Mouse (Mus musculus): ENCODE results near the gene Olfr65. TPM values are rescaled to one million over a fixed set of nuclear protein-coding genes. Genes with fewer than 3 reads are reported as not detected.

Olfr65 gene
- polyA plus RNA-seq, 1 experiment from 2014 or later, result not detected

GRCm38 (mm10) chr7:103912969-103913511, 9.8 kb downstream of the Olfr65 start:
- no peak for ATAC-seq (ENCODE audit: low FRiP score, low read depth)
- no peaks in the 10 kb centered on the region for H3K4me1 ChIP-seq
- 48% methylated on average over 8 of the region's 8 CpGs for WGBS

GRCm38 (mm10) chr7:103915338-103915737, 12.1 kb downstream of the Olfr65 start:
- no peak overlapping the region for H3K4me2 ChIP-seq (replicated peaks)
- no peak overlapping the region for H3K4me3 ChIP-seq
- no peaks in the 10 kb centered on the region for H3K4me1 ChIP-seq
- no peak for ATAC-seq (ENCODE audit: low FRiP score, low read depth)
- H3K27me3 ChIP-seq, result no peaks in the 10 kb centered on the region
- H3K9ac ChIP-seq (replicated peaks), result no peak overlapping the region
- no peaks in the 10 kb centered on the region for H3K9me3 ChIP-seq
- no peaks in the 10 kb centered on the region for H3K36me3 ChIP-seq
- no peak overlapping the region for H3K27ac ChIP-seq (replicated peaks)

More at GRCm38 (mm10) chr7:103912969-103913511, 9.8 kb downstream of the Olfr65 start:
- H3K4me2 ChIP-seq (replicated peaks), result no peak overlapping the region
- no peak overlapping the region for H3K9ac ChIP-seq (replicated peaks)
- no peaks in the 10 kb centered on the region for H3K9me3 ChIP-seq
- H3K27me3 ChIP-seq, result no peaks in the 10 kb centered on the region
- H3K36me3 ChIP-seq, result no peaks in the 10 kb centered on the region
- no peak overlapping the region for H3K4me3 ChIP-seq
- no peak overlapping the region for H3K27ac ChIP-seq (replicated peaks)

- Histone ChIP-seq H3K9ac (replicated peaks) (no peak within 1 kb of the TSS), H3K27ac (replicated peaks) (no peak within 1 kb of the TSS), H3K27me3 (no peaks in the 10 kb centered on the region), H3K4me3 (no peak within 1 kb of the TSS), H3K4me1 (no peaks in the 10 kb centered on the region), H3K36me3 (no peaks in the 10 kb centered on the region), H3K9me3 (no peaks in the 10 kb centered on the region), H3K4me2 (replicated peaks) (no peak within 1 kb of the TSS)
- ATAC-seq (ENCODE audit: low FRiP score, low read depth), result no peak
Observed at GRCm38 (mm10) chr7:103928525-103928924, 25.2 kb downstream of the Olfr65 start, which contains the start of gene Olfr631. Gene Olfr631 (plus strand): TSS chr7:103928825.

- H3K9ac ChIP-seq (replicated peaks), result no peak within 1 kb of the TSS
- H3K4me3 ChIP-seq, result no peak within 1 kb of the TSS
- no peaks in the 10 kb centered on the region for H3K9me3 ChIP-seq
- WGBS, result 73% methylated on average over 2 of the region's 2 CpGs
- no peaks in the 10 kb centered on the region for H3K36me3 ChIP-seq
- no peak within 1 kb of the TSS for H3K27ac ChIP-seq (replicated peaks)
- H3K4me1 ChIP-seq, result no peaks in the 10 kb centered on the region
- H3K27me3 ChIP-seq, result no peaks in the 10 kb centered on the region
- ATAC-seq (ENCODE audit: low FRiP score, low read depth), result no peak
- H3K4me2 ChIP-seq (replicated peaks), result no peak within 1 kb of the TSS
Observed at GRCm38 (mm10) chr7:103934264-103934663, 31.0 kb downstream of the Olfr65 start, which contains the start of gene Olfr632. Gene Olfr632 (plus strand): TSS chr7:103934347.

GRCm38 (mm10) chr7:103942730-103943129, 39.4 kb downstream of the Olfr65 start:
- Histone ChIP-seq H3K4me2 (replicated peaks) (no peak overlapping the region), H3K4me1 (no peaks in the 10 kb centered on the region), H3K27ac (replicated peaks) (no peak overlapping the region), H3K27me3 (no peaks in the 10 kb centered on the region), H3K4me3 (no peak overlapping the region), H3K36me3 (no peaks in the 10 kb centered on the region), H3K9me3 (no peaks in the 10 kb centered on the region), H3K9ac (replicated peaks) (no peak overlapping the region)
- 0 out of 2 replicates have a peak, but pooled peaks have one; percentile 52 for ATAC-seq (ENCODE audit: low FRiP score, low read depth)
- WGBS, result 40% methylated on average over 2 of the region's 2 CpGs

GRCm38 (mm10) chr7:103944137-103944536, 40.9 kb downstream of the Olfr65 start, which contains the start of gene Olfr633:
Gene Olfr633 (plus strand): TSS chr7:103944437.
- Histone ChIP-seq H3K27me3 (no peaks in the 10 kb centered on the region), H3K4me1 (no peaks in the 10 kb centered on the region), H3K9ac (replicated peaks) (no peak within 1 kb of the TSS), H3K9me3 (no peaks in the 10 kb centered on the region), H3K4me2 (replicated peaks) (no peak within 1 kb of the TSS), H3K4me3 (no peak within 1 kb of the TSS), H3K27ac (replicated peaks) (no peak within 1 kb of the TSS), H3K36me3 (no peaks in the 10 kb centered on the region)
- ATAC-seq (ENCODE audit: low FRiP score, low read depth), result no peak

Other genes starting within 250 kb of the Olfr65 start
- gene Olfr623, start 239.8 kb upstream of the Olfr65 start, polyA plus RNA-seq (2016; fragmentation: Nextera tagmentation; extraction: Ambion mirVana), result not detected in 2 replicates
- gene Olfr624, start 232.3 kb upstream of the Olfr65 start, polyA plus RNA-seq (2016; fragmentation: Nextera tagmentation; extraction: Ambion mirVana), result not detected in 2 replicates
- gene Olfr625-ps1, start 220.8 kb upstream of the Olfr65 start, polyA plus RNA-seq (2016; fragmentation: Nextera tagmentation; extraction: Ambion mirVana), result not detected in 2 replicates
- gene Olfr243, start 188.8 kb upstream of the Olfr65 start, polyA plus RNA-seq (2016; fragmentation: Nextera tagmentation; extraction: Ambion mirVana), result not detected in 2 replicates
- not detected in 2 replicates for gene Olfr628, start 173.1 kb upstream of the Olfr65 start, polyA plus RNA-seq (2016; fragmentation: Nextera tagmentation; extraction: Ambion mirVana)
- not detected in 2 replicates for gene Olfr629, start 158.5 kb upstream of the Olfr65 start, polyA plus RNA-seq (2016; fragmentation: Nextera tagmentation; extraction: Ambion mirVana)
- not detected in 2 replicates for gene Olfr630, start 146.2 kb upstream of the Olfr65 start, polyA plus RNA-seq (2016; fragmentation: Nextera tagmentation; extraction: Ambion mirVana)
- not detected in 2 replicates for gene Olfr69, start 131.9 kb upstream of the Olfr65 start, polyA plus RNA-seq (2016; fragmentation: Nextera tagmentation; extraction: Ambion mirVana)
- gene Olfr68, start 123.8 kb upstream of the Olfr65 start, polyA plus RNA-seq (2016; fragmentation: Nextera tagmentation; extraction: Ambion mirVana), result not detected in 2 replicates
- not detected in 2 replicates for gene Olfr67, start 111.7 kb upstream of the Olfr65 start, polyA plus RNA-seq (2016; fragmentation: Nextera tagmentation; extraction: Ambion mirVana)
- gene Hbb-bt, start 89.5 kb upstream of the Olfr65 start, polyA plus RNA-seq (2016; fragmentation: Nextera tagmentation; extraction: Ambion mirVana), result 769 and 928 TPM in 2 replicates
- 643 and 809 TPM in 2 replicates for gene Hbb-bs, start 75.4 kb upstream of the Olfr65 start, polyA plus RNA-seq (2016; fragmentation: Nextera tagmentation; extraction: Ambion mirVana)
- gene Hbb-bh2, start 63.0 kb upstream of the Olfr65 start, polyA plus RNA-seq (2016; fragmentation: Nextera tagmentation; extraction: Ambion mirVana), result not detected in 2 replicates
- gene Hbb-bh1, start 60.3 kb upstream of the Olfr65 start, polyA plus RNA-seq (2016; fragmentation: Nextera tagmentation; extraction: Ambion mirVana), result 623 and 675 TPM in 2 replicates
- 8,301 and 9,167 TPM in 2 replicates for gene Hbb-y, start 50.3 kb upstream of the Olfr65 start, polyA plus RNA-seq (2016; fragmentation: Nextera tagmentation; extraction: Ambion mirVana)
- gene Olfr66, start 17.2 kb upstream of the Olfr65 start, polyA plus RNA-seq (2016; fragmentation: Nextera tagmentation; extraction: Ambion mirVana), result not detected in 2 replicates
- not detected in 2 replicates for gene Olfr64, start 9.0 kb upstream of the Olfr65 start, polyA plus RNA-seq (2016; fragmentation: Nextera tagmentation; extraction: Ambion mirVana)
- not detected in 2 replicates for gene Olfr631, start 25.3 kb downstream of the Olfr65 start, polyA plus RNA-seq (2016; fragmentation: Nextera tagmentation; extraction: Ambion mirVana)
- gene Olfr632, start 30.9 kb downstream of the Olfr65 start, polyA plus RNA-seq (2016; fragmentation: Nextera tagmentation; extraction: Ambion mirVana), result not detected in 2 replicates
- not detected in 2 replicates for gene Olfr633, start 41.0 kb downstream of the Olfr65 start, polyA plus RNA-seq (2016; fragmentation: Nextera tagmentation; extraction: Ambion mirVana)
- not detected in 2 replicates for gene Olfr635, start 67.7 kb downstream of the Olfr65 start, polyA plus RNA-seq (2016; fragmentation: Nextera tagmentation; extraction: Ambion mirVana)
- not detected in 2 replicates for gene Olfr638, start 95.3 kb downstream of the Olfr65 start, polyA plus RNA-seq (2016; fragmentation: Nextera tagmentation; extraction: Ambion mirVana)
- 0.04 TPM in 1 of 2 replicates, not detected in the other for gene Olfr639, start 113.8 kb downstream of the Olfr65 start, polyA plus RNA-seq (2016; fragmentation: Nextera tagmentation; extraction: Ambion mirVana)
- gene Olfr640, start 122.1 kb downstream of the Olfr65 start, polyA plus RNA-seq (2016; fragmentation: Nextera tagmentation; extraction: Ambion mirVana), result not detected in 2 replicates
- gene Olfr641, start 132.0 kb downstream of the Olfr65 start, polyA plus RNA-seq (2016; fragmentation: Nextera tagmentation; extraction: Ambion mirVana), result not detected in 2 replicates
- not detected in 2 replicates for gene Olfr642, start 149.2 kb downstream of the Olfr65 start, polyA plus RNA-seq (2016; fragmentation: Nextera tagmentation; extraction: Ambion mirVana)
- gene 4930516K23Rik, start 158.0 kb downstream of the Olfr65 start, polyA plus RNA-seq (2016; fragmentation: Nextera tagmentation; extraction: Ambion mirVana), result not detected in 2 replicates
- gene Olfr644, start 168.4 kb downstream of the Olfr65 start, polyA plus RNA-seq (2016; fragmentation: Nextera tagmentation; extraction: Ambion mirVana), result not detected in 2 replicates
- gene Olfr645, start 182.0 kb downstream of the Olfr65 start, polyA plus RNA-seq (2016; fragmentation: Nextera tagmentation; extraction: Ambion mirVana), result not detected in 2 replicates
- not detected in 2 replicates for gene Olfr646, start 201.4 kb downstream of the Olfr65 start, polyA plus RNA-seq (2016; fragmentation: Nextera tagmentation; extraction: Ambion mirVana)
- not detected in 2 replicates for gene Ubqln5, start 226.3 kb downstream of the Olfr65 start, polyA plus RNA-seq (2016; fragmentation: Nextera tagmentation; extraction: Ambion mirVana)
- gene Olfr643, start 233.9 kb downstream of the Olfr65 start, polyA plus RNA-seq (2016; fragmentation: Nextera tagmentation; extraction: Ambion mirVana), result not detected in 2 replicates
- not detected in 2 replicates for gene Ubqln3, start 239.8 kb downstream of the Olfr65 start, polyA plus RNA-seq (2016; fragmentation: Nextera tagmentation; extraction: Ambion mirVana)
- not detected in 2 replicates for gene Ubqlnl, start 247.1 kb downstream of the Olfr65 start, polyA plus RNA-seq (2016; fragmentation: Nextera tagmentation; extraction: Ambion mirVana)